Mouse (Mus musculus) large intestine, adult 2 months (tissue): ENCODE results near the gene Tsga13. TPM values are rescaled to one million over a fixed set of nuclear protein-coding genes. Genes with fewer than 3 reads are reported as not detected.

Source experiments
- DNase-seq: peaks from one replicate; pipeline ENCODE4 v3.0.0-alpha.2; 2012; ENCODE audit warnings: low read depth, low spot score
- WGBS: fragments of 180-500 bp; shearing (Covaris S2); methylation state at CpG from one replicate; pipeline ENCODE4 v1.1.7; 2018; 5-methylcytosine and 5-hydroxymethylcytosine counted together
- polyA plus RNA-seq: library from polyadenylated mRNA; depleted of rRNA; stranded (reverse); fragments of >200 nt; gene quantifications from 2 replicates; pipeline ENCODE4 v1.2.3, GENCODE M21; 2012; rRNA removed

Gene Tsga13
- polyA plus RNA-seq = not detected in 2 replicates

GRCm38 (mm10) chr6:30915473-30915872 is at the start of gene Tsga13:
TSS of gene Tsga13 (minus strand) at chr6:30915573.
- WGBS = 93% methylated on average over 2 of the region's 2 CpGs
- DNase-seq = no peak

- no peak for DNase-seq
- 2% methylated on average over 73 of the region's 75 CpGs for WGBS
Measured at GRCm38 (mm10) chr6:30958736-30959540, 43.6 kb upstream of the Tsga13 start, which contains the start of gene Klf14. TSS of gene Klf14 (minus strand) at chr6:30959078.

DNA sequence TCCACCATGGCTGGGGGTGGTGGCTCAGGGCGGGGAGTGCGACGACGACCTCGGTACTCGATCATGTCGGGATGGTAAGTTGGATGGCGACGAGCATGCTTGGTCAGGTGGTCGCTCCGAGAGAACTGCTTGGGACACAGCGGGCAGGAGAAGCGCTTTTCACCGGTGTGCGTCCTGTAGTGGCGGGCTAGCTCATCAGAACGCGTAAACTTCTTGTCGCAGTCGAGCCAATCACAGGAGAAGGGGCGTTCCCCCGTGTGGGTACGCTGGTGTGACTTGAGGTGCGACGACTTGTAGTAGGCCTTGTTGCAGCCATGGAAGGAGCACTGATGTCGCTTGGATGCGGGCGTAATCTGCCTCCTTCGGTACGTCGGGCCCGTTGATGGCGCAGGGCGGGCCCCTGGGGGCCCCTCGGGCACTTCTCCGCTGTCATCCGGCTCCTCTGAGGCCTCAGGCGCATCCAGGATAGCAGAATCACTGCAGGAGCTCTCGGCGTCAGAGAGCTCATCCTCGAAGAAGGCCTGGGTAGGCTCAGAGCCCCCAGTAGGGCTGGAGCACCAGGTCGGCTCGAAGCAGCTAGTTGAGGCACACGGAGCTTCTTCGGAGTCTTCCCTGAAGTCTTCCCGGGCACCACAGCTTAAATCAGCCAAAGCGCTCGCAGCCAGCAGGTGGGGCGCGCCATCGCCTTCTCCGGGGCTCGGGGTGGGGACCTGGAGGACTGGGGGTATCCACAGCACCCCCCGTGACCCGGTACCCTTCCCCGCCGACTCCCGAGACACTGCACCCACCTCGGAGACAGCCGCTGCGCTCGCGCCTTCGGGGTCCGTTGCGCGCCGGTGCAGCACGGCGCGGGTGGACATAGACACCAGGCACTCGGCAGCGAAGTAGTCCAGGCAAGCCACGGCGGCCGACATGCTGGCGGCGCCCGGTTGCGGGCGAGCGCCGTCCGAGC is 42.7 kb upstream of the Tsga13 start:
- 11% methylated on average over 83 of the region's 84 CpGs for WGBS
- no peak for DNase-seq

DNA sequence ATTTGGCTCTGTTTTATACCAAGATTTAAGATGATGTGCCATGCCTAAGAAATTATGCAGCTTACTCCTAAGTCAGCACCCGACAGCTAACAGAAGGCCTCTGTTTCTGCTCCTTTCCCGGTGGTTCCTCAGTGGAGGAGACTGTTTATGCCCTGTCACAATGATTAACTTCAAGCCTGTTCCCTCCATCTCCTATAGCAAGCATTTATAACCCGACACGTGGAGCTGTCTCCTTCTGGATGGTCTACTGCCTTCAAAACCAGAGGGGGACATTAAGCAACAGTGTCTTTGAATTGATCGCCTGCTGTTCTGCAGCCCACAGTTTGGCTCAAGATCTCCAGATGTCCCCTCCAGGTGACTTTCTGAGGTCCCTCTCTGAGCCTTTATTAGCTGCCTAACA is 23.9 kb upstream of the Tsga13 start:
- no peak for DNase-seq
- 54% methylated on average over 5 of the region's 5 CpGs for WGBS

DNA sequence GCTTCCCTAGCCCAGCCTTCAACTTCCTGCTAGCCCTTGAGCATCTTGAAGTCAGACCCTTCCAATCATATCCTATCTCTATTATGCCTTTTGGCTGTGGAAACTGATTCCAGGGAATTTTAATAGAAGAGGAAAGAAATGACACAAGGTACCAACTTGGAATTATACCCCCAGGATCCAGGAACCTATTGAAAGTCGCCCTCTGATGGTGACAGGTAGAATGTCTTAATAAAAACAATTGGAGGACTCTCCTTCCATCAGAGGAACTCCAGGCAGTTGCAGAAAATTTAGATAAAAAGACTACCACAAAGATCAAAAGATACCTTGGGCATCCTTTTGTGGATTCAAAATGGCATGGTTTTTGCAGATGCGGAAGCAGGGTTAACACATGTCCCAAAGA is 7.4 kb upstream of the Tsga13 start:
- 46% methylated on average over 2 of the region's 2 CpGs for WGBS
- no peak for DNase-seq

DNA sequence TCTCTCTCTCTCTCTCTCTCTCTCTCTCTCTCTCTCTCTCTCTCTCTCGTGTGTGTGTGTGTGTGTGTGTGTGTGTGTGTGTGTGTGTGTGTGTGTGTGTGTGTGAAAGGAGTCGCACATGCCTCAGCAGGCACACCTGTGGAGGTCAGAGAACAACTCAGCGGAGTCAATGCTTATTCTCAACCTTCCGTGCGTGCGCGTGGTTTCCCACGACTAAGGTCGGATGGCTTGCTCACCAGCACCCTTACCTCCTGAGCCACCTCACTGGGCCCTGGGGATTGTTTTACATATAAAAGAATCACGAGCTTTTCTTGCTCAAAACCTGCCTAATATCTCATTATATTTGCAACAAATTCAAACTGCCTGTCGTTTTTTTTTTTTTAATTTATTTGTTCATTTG is 6.5 kb upstream of the Tsga13 start:
- 67% methylated on average over 11 of the region's 11 CpGs for WGBS
- no peak for DNase-seq

GRCm38 (mm10) chr6:30920834-30921675 is 5.7 kb upstream of the Tsga13 start:
- DNase-seq = no peak

GRCm38 (mm10) chr6:30907970-30908369 is 7.4 kb downstream of the Tsga13 start:
- no peak for DNase-seq
- WGBS = 50% methylated on average over 3 of the region's 3 CpGs

More at GRCm38 (mm10) chr6:30920834-30921675, 5.7 kb upstream of the Tsga13 start:
- 48% methylated on average over 21 of the region's 21 CpGs for WGBS

DNA sequence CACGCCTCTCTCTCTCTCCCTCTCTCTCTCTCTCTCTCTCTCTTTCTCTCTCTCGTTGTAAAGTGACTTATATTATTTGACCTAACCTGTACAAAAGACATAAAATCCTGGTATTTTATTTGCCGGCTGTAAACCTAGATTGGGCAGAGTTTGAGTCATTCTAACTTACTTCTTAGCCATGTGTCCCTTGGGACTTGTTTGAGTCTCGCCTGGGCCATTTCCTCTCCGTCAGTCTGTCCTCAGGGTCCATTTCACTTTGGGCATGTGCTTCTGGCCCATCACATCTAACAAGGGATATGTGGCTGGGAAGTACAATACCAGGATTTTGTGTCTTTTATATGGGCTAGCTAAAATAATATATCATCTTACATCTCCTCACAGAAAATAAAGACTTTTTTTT is 10.5 kb downstream of the Tsga13 start:
- no peak for DNase-seq
- 35% methylated on average over 5 of the region's 5 CpGs for WGBS

DNA sequence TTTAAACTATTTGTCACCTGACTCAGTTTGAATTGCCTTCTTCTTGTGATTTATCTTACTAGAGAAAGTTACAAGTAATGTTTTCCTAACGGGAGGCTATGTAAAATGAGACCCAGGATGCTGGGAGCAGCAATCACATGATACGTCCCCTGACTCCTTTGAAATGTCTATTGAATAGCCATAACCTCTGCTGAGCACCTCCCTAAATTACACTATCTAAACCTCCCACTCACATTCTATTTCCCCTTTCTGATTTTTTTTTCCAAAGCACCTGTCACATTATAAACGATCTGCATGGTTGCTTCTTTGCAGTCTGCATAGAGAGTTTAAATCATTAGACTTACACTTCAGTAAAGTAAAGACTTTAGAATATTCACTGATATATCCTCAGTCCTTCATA is 11.3 kb downstream of the Tsga13 start:
- 47% methylated on average over 3 of the region's 3 CpGs for WGBS
- DNase-seq = no peak

DNA sequence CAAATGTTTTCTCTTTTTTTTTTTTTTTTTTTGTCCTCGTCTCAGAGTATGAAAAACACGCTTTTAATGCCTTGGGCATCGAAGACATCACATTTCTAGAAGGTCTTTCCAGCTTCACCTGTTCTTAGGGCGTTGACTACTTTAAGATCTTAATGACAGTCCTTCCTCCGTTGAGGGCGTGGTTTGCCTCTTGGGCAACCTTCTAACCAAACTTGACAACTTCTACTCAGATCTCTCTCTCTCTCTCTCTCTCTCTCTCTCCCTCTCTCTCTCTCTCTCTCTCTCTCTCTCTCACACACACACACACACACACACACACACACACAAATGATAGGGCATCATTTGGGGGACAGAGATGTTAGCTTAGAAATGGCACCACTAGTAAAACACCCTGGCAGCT is 17.9 kb downstream of the Tsga13 start:
- DNase-seq = peak; percentile 38
- WGBS = 41% methylated on average over 6 of the region's 6 CpGs

- DNase-seq = no peak
- 22% methylated on average over 8 of the region's 8 CpGs for WGBS
Measured at GRCm38 (mm10) chr6:30896986-30897327, 18.4 kb downstream of the Tsga13 start.

GRCm38 (mm10) chr6:30896195-30896985 is 19.0 kb downstream of the Tsga13 start, which contains the start of gene Copg2:
TSS of gene Copg2 (minus strand) at chr6:30896794.
- peak; percentile 80 for DNase-seq
- 2% methylated on average over 81 of the region's 83 CpGs for WGBS

DNA sequence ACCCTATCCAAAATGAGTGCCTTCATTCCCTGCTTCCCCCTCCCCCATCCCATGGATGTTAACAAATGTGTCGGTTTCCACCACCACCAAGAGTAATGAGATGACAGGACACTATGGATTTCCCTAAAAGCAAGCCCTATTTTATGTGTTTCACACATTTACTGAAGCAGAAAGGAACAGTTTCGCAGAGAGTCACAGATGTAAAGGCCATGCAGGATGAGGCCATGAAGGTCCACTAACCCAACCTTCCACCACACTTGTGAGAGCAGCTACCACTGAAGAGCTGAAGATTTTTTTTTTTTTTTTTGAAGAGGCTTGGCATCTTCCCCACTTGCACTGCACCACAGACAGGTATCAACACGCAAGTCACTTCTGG is 19.6 kb downstream of the Tsga13 start:
- no peak for DNase-seq
- 25% methylated on average over 3 of the region's 3 CpGs for WGBS

DNA sequence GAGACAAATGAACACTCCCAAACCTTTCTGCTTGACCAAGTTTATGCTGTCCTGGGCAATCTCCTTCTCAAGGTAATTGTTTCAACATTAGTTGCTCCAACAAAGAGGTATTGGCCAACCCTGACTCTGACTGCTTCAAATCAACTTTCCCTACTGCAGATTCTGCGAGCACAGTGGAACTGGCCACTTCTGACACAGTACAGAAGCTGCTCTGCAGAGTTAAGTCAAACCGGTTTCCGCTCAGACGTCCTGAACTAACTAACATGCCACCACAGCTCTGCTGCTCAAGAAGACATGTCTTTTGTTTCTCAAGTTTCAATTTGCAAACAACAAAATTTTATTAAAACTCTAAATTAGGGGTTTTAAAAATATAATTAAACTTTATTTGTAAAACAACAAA is 22.3 kb downstream of the Tsga13 start:
- no peak for DNase-seq
- 85% methylated on average over 4 of the region's 4 CpGs for WGBS

- no peak for DNase-seq
Measured at GRCm38 (mm10) chr6:30891761-30892160, 23.6 kb downstream of the Tsga13 start.

DNA sequence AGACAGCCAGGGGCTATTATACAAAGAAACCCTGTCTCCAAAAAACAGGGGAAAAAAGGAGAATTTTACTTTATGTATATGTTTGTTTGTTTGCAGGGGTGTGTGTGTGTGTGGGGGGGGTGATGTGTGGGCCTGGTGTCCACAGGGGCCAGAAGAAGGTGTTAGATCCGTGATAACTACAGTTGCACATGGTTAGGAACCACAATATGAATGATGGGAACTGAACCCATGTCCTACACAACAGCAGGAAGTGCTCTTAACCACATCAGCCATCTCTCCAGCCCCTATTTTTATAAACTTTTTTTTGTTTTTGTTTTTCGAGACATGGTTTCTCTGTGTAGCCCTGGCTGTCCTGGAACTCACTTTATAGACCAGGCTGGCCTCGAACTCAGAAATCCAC is 30.5 kb downstream of the Tsga13 start:
- WGBS = 84% methylated on average over 3 of the region's 3 CpGs
- DNase-seq = no peak

DNA sequence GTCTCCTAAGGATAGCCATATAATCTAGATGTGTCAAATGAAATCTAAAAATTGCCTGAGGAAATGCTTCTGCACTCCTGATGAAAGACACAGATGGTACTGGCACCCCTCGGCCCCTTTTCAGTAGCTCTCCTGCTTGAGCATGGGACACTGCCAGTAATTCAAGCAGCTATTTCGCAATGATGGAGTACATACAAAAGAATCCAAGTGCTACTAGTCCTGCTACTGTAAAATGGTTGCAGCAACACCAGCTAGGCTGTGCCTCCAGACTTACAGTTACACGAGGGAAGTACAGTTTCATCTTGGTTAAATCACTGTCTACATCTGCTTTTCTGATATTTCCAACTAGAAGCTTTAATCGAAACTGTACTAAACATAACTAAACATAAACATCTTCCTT is 31.9 kb downstream of the Tsga13 start:
- DNase-seq = no peak
- 82% methylated on average over 4 of the region's 4 CpGs for WGBS

DNA sequence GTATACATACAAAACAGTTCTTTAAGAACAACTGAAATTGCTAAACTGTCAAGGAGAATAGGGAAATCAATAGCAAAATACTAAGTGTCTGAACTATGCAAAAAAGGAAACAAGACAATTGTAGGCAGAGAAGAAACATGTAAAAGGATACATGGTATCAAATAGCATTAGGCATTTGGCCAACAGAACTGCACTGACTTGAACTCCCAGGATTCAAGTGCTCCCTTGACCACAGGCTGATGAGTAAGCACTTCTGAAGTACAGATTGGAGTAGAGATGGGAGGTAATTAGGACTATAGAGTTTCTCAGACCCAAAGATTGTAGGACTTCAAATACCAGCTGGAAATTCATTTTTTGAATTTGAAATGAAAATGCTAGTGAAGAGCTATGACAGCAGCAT is 38.7 kb downstream of the Tsga13 start:
- DNase-seq = no peak
